Mouse (Mus musculus): ENCODE data around the gene Cfap206.
"Not testable (repeated sequence)": the region's sequence is repeated elsewhere in the genome, so short reads cannot be mapped to it uniquely, and the experiment has no call there.

Gene Cfap206

GRCm38 (mm10) chr4:34729851-34730341 is at the start of gene Cfap206:
Cfap206 (minus strand) TSS chr4:34730206.
- peak; percentile 88 for DNase-seq (ENCODE audit: extremely low spot score)

- DNase-seq (ENCODE audit: extremely low spot score): peak; percentile 95
Observed at GRCm38 (mm10) chr4:34777677-34778527, 47.9 kb upstream of the Cfap206 start, which contains the start of gene Smim8. Smim8 (minus strand) TSS chr4:34778423.

DNA sequence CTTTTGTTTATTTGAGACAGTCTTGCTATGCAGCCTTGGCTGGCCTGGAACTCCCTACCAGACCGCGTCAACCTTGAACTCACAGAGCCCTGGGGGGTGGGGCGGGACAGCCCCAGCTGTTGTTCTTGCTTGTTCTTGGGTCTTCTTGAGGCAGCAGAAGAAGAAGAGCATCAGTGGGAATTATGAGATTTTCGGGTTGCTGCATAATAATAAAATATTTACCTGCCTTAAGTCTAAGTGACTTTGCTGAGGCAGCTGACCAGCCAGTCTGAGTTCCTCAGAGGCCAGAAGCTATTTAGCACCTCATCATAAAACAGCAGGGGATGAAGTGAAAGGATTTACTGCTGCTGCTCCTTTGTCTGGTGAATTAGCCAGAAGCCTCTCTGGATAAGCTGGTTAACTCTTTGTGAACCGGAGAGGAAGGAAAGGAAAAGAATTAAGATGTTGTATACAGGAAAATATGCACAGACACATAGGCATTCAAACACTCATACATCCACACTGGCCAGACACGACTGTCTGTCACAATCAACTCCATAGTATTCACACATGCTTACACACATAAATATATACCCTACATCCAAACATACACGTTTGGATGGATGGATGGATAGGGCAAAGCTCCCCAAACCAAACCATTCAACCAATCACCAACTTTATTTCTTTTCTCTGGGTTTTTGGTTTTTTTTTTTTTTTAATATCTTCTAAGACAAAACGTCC is 41.8 kb upstream of the Cfap206 start:
- DNase-seq (ENCODE audit: extremely low spot score): peak; percentile 44

- DNase-seq (ENCODE audit: extremely low spot score): no peak
Observed at GRCm38 (mm10) chr4:34756163-34756562, 26.2 kb upstream of the Cfap206 start, which contains the start of gene Gm136. Gm136 (minus strand) TSS chr4:34756263.

DNA sequence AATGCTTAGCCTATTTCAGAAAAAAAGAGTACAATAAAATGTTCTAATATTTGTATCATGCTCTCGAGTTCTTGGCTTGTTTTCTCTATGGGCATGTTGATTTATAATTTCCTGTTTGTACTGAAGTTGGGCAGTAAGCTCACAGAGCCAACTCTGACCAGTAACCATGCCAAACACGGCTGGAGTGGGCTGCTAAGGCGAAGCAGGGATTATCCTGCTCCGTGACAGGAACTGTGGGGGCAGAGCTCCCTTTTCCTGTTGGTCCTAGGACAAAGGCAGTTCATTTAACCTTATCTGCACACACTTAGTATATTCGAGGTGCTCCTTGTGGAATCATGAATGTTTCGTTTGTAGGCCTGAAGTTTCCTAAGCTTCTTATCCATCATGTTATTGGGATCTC is 19.2 kb upstream of the Cfap206 start:
- no peak for DNase-seq (ENCODE audit: extremely low spot score)

- DNase-seq (ENCODE audit: extremely low spot score): no peak
Observed at GRCm38 (mm10) chr4:34734461-34734860, 4.5 kb upstream of the Cfap206 start.

DNA sequence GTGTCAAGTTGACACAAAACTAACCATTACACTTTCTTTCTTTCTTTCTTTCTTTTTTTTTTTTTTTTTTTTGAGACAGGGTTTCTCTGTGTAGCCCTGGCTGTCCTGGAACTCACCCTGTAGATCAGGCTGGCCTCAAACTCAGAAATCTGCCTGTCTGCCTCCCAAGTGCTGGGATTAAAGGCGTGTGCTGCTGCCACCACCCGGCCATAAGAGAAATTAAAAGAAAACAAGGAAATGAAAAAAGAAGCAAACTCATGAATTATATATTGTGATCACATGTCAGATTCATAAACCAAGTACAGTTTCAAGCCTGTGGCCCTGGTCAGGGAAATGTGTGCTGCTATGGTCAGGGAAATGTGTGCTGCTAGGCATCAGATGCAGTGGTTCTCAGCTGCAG is 3.4 kb upstream of the Cfap206 start:
- not testable (repeated sequence) for DNase-seq (ENCODE audit: extremely low spot score)

DNA sequence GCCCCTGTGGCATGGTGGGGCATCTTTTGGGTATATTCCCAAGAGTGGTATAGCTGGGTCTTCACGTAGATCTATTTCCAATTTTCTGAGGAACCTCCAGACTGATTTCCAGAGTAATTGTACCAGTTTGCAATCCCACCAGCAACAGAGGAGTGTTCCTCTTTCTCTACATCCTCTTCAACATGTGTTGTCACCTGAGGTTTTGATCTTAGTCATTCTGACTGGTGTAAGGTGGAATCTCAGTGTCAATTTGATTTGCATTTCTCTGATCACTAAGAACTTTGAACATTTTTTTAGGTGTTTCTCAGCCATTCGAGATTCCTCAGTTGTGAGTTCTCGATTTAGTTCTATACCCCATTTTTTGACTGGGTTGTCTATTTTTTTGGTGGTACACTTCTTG is 4.3 kb downstream of the Cfap206 start:
- DNase-seq (ENCODE audit: extremely low spot score): not testable (repeated sequence)

DNA sequence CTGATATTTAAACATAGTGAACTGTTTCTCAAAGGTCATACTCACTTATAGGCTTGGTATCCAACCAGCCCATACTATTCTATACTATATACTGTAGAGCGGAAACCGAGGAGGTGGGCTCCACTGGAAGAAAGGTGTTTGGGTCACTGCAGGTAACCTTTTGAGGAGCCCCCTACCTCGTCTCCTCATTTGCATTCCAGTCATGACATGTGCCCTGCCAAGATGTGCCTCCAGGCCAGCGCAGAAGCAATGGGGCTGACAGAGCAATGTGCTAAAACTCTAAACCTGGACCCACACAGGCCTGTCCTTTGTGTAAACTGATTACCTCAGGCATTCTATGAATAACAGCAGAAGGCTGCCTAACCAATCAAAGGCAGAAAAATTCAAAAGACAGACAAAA is 5.7 kb downstream of the Cfap206 start:
- no peak for DNase-seq (ENCODE audit: extremely low spot score)

DNA sequence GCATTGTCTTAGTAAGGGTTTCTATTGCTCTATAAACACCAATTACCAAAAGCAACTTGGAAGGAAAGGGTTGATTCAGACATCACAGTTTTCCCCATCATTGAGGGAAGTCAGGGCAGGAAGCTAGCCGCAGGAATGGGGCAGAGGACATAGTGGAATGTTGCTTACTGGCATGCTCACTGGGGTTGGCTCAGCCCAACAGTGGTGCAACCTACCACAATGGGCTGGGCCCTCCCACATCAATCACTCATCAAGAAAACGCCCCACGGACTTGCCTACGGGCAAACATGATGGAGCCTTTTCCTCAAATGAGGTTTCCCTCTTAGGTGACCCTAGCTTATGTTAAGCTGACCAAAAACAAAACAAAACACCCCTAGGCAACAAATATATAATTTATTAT is 6.8 kb downstream of the Cfap206 start:
- DNase-seq (ENCODE audit: extremely low spot score): no peak

DNA sequence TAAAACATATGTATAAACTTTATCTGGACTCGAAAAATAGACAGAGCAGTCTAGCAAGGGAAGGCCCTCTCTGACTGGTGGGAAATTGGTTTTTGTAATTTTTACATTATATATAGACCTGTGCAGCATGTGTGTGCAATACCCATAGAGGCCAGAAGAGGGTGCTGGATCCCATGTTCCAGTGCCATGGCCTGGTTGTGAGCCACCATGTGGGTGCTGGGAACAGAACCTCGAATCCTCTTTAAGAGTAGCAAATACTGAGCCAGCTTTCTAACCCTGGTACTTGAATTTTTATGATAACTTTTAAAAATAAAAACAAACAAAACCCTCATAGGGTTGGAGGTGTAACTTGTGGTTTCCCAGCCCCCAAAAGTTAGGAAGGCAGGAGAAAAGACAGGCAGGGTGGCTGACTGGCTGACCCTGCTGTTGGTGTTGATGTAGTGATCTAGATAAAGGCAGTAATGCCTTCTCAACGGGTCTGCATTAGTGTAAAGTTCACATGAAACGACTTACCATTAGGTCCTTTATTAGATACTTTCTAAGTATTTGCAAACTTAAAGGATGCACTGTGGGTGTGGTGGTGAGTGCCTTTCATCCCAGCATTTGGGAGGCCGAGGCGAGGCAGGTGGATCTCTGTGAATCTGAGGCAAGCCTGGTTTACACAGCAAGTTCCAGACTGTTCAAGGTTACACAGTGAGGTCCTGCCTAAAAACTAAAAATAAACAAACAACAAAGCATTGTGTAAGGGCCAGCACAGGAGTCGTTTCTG is 9.7 kb downstream of the Cfap206 start:
- DNase-seq (ENCODE audit: extremely low spot score): no peak

DNA sequence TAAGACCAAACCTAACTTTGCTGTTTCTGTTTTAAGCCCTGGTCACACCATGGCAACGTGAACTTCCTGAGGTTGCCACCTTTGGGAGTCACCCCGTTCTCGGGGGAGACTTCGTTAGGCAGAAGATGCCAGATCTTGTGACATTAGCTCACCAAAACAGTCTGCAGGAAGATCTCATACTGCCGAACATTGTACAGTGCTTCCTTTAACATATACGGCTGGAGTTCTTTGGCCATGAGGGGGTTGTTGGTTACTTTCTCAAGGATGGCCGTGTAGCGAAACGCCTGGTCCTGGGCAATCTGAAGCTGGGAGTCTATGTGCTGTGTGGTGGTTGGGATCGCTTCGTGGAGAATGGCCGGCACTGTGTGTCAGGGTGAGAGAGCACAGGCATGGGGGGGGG is 10.6 kb downstream of the Cfap206 start:
- DNase-seq (ENCODE audit: extremely low spot score): no peak

DNA sequence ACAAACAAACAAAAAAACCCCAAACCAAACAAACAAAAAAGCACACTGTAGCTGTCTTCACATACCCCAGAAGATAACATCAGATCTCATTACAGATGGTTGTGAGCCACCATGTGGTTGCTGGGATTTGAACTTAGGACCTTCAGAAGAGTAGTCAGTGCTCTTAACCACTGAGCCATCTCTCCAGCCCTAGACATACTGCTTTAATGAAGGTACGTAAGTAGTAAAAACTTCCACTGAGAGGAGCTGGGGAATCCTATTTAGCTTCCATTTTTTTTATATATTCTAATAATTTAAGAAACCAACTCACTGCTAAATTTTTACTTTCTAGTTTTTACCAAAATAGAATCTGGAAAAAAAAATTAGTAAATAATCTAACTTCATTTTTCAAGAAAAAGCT is 14.9 kb downstream of the Cfap206 start:
- no peak for DNase-seq (ENCODE audit: extremely low spot score)

GRCm38 (mm10) chr4:34708127-34708526 is 21.9 kb downstream of the Cfap206 start:
- DNase-seq (ENCODE audit: extremely low spot score): no peak

DNA sequence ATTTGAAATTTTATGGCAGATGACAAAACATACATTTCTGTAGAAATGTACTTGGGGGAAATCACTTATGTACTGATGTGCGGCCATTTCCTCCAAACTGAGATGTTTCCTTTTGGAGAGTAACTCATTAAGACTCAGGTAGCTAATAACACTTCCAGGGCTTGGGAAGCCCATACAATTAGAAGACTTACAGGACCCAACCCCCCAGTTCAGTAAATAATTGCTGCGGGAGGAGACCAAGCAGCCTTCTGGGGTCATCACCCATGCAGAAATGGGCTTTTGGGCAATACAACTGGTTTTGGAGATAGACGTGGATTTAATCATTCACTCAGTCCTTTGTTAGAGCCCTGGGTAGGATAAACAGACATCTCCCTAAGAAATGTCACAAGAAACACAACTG is 22.8 kb downstream of the Cfap206 start:
- DNase-seq (ENCODE audit: extremely low spot score): no peak

DNA sequence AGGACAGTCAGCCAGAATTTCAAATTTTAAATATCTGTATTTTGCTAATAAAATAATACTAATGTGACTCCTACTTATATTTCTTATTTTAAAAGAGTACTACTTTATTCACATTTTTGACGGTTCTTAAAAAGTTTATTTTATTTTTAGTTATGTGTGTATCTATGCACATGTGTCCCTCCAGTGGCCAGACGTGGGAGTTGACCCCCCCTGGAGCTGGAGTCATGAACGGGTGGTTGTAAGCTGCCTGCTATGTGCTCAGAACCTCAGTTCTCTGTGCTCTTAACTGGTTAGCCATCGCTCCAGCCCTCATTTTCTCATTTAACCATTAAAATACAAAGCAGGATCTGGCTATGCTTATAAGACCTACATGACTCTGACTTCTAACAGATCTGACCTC is 27.0 kb downstream of the Cfap206 start:
- DNase-seq (ENCODE audit: extremely low spot score): no peak

- DNase-seq (ENCODE audit: extremely low spot score): no peak
Observed at GRCm38 (mm10) chr4:34702231-34702630, 27.8 kb downstream of the Cfap206 start.

- DNase-seq (ENCODE audit: extremely low spot score): peak; percentile 62
Observed at GRCm38 (mm10) chr4:34701528-34701927, 28.5 kb downstream of the Cfap206 start.

GRCm38 (mm10) chr4:34688021-34688420 is 42.0 kb downstream of the Cfap206 start:
- DNase-seq (ENCODE audit: extremely low spot score): no peak

DNA sequence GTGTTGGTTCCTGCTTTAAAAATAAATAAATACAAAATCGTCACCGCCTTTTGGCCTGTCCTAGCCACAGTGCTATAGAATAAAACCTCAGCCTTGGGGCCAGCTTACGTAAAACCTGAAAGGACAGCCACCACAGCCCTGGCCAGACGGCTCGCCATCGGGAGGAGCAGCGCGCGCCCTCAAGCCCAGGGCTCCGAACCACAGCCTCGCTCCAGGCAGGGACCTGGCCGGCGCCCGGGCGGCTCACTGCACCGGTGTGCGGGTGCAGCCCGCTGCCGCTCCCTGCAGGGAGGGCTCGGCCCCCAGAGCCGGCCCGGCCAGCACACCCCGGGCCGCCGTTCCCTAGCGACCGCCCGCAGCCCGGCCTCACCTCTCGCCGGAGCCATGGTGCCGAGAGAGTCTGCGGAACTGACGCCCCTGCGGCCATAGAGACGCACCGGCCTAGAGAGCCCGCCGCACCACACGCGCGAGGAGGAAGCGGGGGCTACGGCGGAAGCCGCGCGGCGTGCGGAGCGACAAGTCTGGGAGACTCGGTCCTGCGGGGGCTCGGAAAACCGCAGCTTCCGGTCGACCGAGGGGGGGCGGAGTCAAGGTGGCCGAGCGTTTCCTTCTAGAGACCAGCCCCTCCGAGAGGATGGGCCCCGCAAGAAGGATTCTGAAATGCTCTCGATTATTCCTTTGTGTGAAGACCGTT is 43.0 kb downstream of the Cfap206 start, which contains the start of gene Slc35a1:
Gene Slc35a1 (minus strand): TSS at position 565 of the 694 bp plus-strand sequence.
- DNase-seq (ENCODE audit: extremely low spot score): peak; percentile 91

- no peak for DNase-seq (ENCODE audit: extremely low spot score)
Observed at GRCm38 (mm10) chr4:34680530-34680929, 49.5 kb downstream of the Cfap206 start.

Measured in embryo, embryonic 9.5 days (tissue).